Mouse (Mus musculus): ENCODE measurements around the gene Abr. TPM values are rescaled to one million over a fixed set of nuclear protein-coding genes. Genes with fewer than 3 reads are reported as not detected.
A peak's percentile ranks its signal among the peaks of the same experiment; 100 is the strongest.

Abr gene
- total and polyA plus RNA-seq, 2 experiments from 2014 or later, result 102 to 243 TPM

GRCm38 (mm10) chr11:76468347-76468746 lies 153.8 kb downstream of the Abr start:
- peak overlapping the region; percentile 67 for H3K9ac ChIP-seq (replicated peaks; ENCODE audit: low read length, poor library complexity, severe bottlenecking)
- TF ChIP-seq CTCF (IDR thresholded peaks at IDR 0.05), result peak; percentile 41
- H3K9me3 ChIP-seq (ENCODE audit: low read length), result no peaks in the 10 kb centered on the region
- DNase-seq (ENCODE audit: low spot score) (peak; percentile 92), ATAC-seq (ENCODE audit: low FRiP score) (peak; percentile 69)
- peaks cover 8% of the 10 kb centered on the region; the same call in 1 of the 2 replicates for H3K36me3 ChIP-seq (ENCODE audit: insufficient read depth, low read length)
- H3K27me3 ChIP-seq (ENCODE audit: insufficient read depth, low read length), result no peaks in the 10 kb centered on the region
- 0% methylated on average over 6 of the region's 6 CpGs for WGBS
- peak overlapping the region; percentile 42 for H3K4me3 ChIP-seq (ENCODE audit: low read depth, low read length)
- peak overlapping the region; percentile 73 for H3K4me2 ChIP-seq (ENCODE audit: low read depth, low read length, poor library complexity, severe bottlenecking)
- peaks cover 39% of the 10 kb centered on the region for H3K4me1 ChIP-seq (ENCODE audit: insufficient read depth, low read length)
- H3K27ac ChIP-seq (ENCODE audit: low read depth, low read length), result peak overlapping the region; percentile 90

GRCm38 (mm10) chr11:76467487-76468005 lies 154.6 kb downstream of the Abr start:
- DNase-seq (ENCODE audit: low spot score) (peak; percentile 26), ATAC-seq (ENCODE audit: low FRiP score) (peak; percentile 42)

GRCm38 (mm10) chr11:76467073-76467472 lies 155.0 kb downstream of the Abr start:
- Histone ChIP-seq H3K4me3 (ENCODE audit: low read depth, low read length) (peak overlapping the region; percentile 42), H3K4me2 (ENCODE audit: low read depth, low read length, poor library complexity, severe bottlenecking) (peak overlapping the region; percentile 73), H3K27me3 (ENCODE audit: insufficient read depth, low read length) (no peaks in the 10 kb centered on the region), H3K9me3 (ENCODE audit: low read length) (no peaks in the 10 kb centered on the region), H3K27ac (ENCODE audit: low read depth, low read length) (peak overlapping the region; percentile 90), H3K9ac (replicated peaks; ENCODE audit: low read length, poor library complexity, severe bottlenecking) (peak overlapping the region; percentile 67), H3K4me1 (ENCODE audit: insufficient read depth, low read length) (peaks cover 31% of the 10 kb centered on the region), H3K36me3 (ENCODE audit: insufficient read depth, low read length) (peaks cover 9% of the 10 kb centered on the region)
- peak; percentile 11; the same call in 1 of the 2 replicates for ATAC-seq (ENCODE audit: low FRiP score)
- peak; percentile 10 for DNase-seq (ENCODE audit: low spot score)
- WGBS, result 26% methylated on average over 10 of the region's 10 CpGs
- TF ChIP-seq CTCF (IDR thresholded peaks at IDR 0.05), result no peak

More at GRCm38 (mm10) chr11:76467487-76468005, 154.6 kb downstream of the Abr start:
- H3K9ac ChIP-seq (replicated peaks; ENCODE audit: low read length, poor library complexity, severe bottlenecking), result peak overlapping the region; percentile 67
- TF ChIP-seq CTCF (IDR thresholded peaks at IDR 0.05), result peak; percentile 31; the same call in 1 of the 2 replicates
- no peaks in the 10 kb centered on the region for H3K27me3 ChIP-seq (ENCODE audit: insufficient read depth, low read length)
- peaks cover 33% of the 10 kb centered on the region for H3K4me1 ChIP-seq (ENCODE audit: insufficient read depth, low read length)
- H3K9me3 ChIP-seq (ENCODE audit: low read length), result no peaks in the 10 kb centered on the region
- H3K27ac ChIP-seq (ENCODE audit: low read depth, low read length), result peak overlapping the region; percentile 90
- H3K36me3 ChIP-seq (ENCODE audit: insufficient read depth, low read length), result peaks cover 9% of the 10 kb centered on the region; the same call in 1 of the 2 replicates
- WGBS, result 11% methylated on average over 8 of the region's 8 CpGs
- peak overlapping the region; percentile 73 for H3K4me2 ChIP-seq (ENCODE audit: low read depth, low read length, poor library complexity, severe bottlenecking)
- peak overlapping the region; percentile 42 for H3K4me3 ChIP-seq (ENCODE audit: low read depth, low read length)

- no peak overlapping the region for H3K9ac ChIP-seq (replicated peaks; ENCODE audit: low read length, poor library complexity, severe bottlenecking)
- no peaks in the 10 kb centered on the region for H3K27me3 ChIP-seq (ENCODE audit: insufficient read depth, low read length)
- DNase-seq (ENCODE audit: low spot score) (no peak), ATAC-seq (ENCODE audit: low FRiP score) (no peak)
- H3K4me2 ChIP-seq (ENCODE audit: low read depth, low read length, poor library complexity, severe bottlenecking), result 0 out of 2 replicates have a peak overlapping the region, but pooled peaks have one; percentile 73
- peaks cover 26% of the 10 kb centered on the region for H3K4me1 ChIP-seq (ENCODE audit: insufficient read depth, low read length)
- no peaks in the 10 kb centered on the region for H3K9me3 ChIP-seq (ENCODE audit: low read length)
- WGBS, result 97% methylated on average over 4 of the region's 4 CpGs
- no peak overlapping the region for H3K4me3 ChIP-seq (ENCODE audit: low read depth, low read length)
- peaks cover 21% of the 10 kb centered on the region for H3K36me3 ChIP-seq (ENCODE audit: insufficient read depth, low read length)
- H3K27ac ChIP-seq (ENCODE audit: low read depth, low read length), result no peak overlapping the region
- TF ChIP-seq CTCF (IDR thresholded peaks at IDR 0.05), result no peak
These were observed 156.2 kb downstream of the Abr start for GRCm38 (mm10) chr11:76465879-76466278.

GRCm38 (mm10) chr11:76461696-76462095 lies 160.4 kb downstream of the Abr start:
- no peak overlapping the region for H3K9ac ChIP-seq (replicated peaks; ENCODE audit: low read length, poor library complexity, severe bottlenecking)
- no peak overlapping the region for H3K27ac ChIP-seq (ENCODE audit: low read depth, low read length)
- 79% methylated on average over 5 of the region's 5 CpGs for WGBS

GRCm38 (mm10) chr11:76461201-76461600 lies 160.9 kb downstream of the Abr start:
- H3K4me3 ChIP-seq (ENCODE audit: low read depth, low read length), result no peak overlapping the region
- no peaks in the 10 kb centered on the region for H3K9me3 ChIP-seq (ENCODE audit: low read length)
- peaks cover 40% of the 10 kb centered on the region for H3K36me3 ChIP-seq (ENCODE audit: insufficient read depth, low read length)
- H3K9ac ChIP-seq (replicated peaks; ENCODE audit: low read length, poor library complexity, severe bottlenecking), result no peak overlapping the region
- no peak for TF ChIP-seq CTCF (IDR thresholded peaks at IDR 0.05)
- H3K4me1 ChIP-seq (ENCODE audit: insufficient read depth, low read length), result peaks cover 5% of the 10 kb centered on the region; the same call in 1 of the 2 replicates
- no peak overlapping the region for H3K27ac ChIP-seq (ENCODE audit: low read depth, low read length)
- DNase-seq (ENCODE audit: low spot score) (no peak), ATAC-seq (ENCODE audit: low FRiP score) (no peak)
- WGBS, result 72% methylated on average over 6 of the region's 6 CpGs
- no peaks in the 10 kb centered on the region for H3K27me3 ChIP-seq (ENCODE audit: insufficient read depth, low read length)
- no peak overlapping the region for H3K4me2 ChIP-seq (ENCODE audit: low read depth, low read length, poor library complexity, severe bottlenecking)

More at GRCm38 (mm10) chr11:76461696-76462095, 160.4 kb downstream of the Abr start:
- ATAC-seq (ENCODE audit: low FRiP score), result no peak
- TF ChIP-seq CTCF (IDR thresholded peaks at IDR 0.05), result no peak
- no peak overlapping the region for H3K4me2 ChIP-seq (ENCODE audit: low read depth, low read length, poor library complexity, severe bottlenecking)
- no peaks in the 10 kb centered on the region for H3K9me3 ChIP-seq (ENCODE audit: low read length)
- peaks cover 40% of the 10 kb centered on the region for H3K36me3 ChIP-seq (ENCODE audit: insufficient read depth, low read length)
- no peaks in the 10 kb centered on the region for H3K27me3 ChIP-seq (ENCODE audit: insufficient read depth, low read length)
- peaks cover 8% of the 10 kb centered on the region; the same call in 1 of the 2 replicates for H3K4me1 ChIP-seq (ENCODE audit: insufficient read depth, low read length)
- no peak for DNase-seq (ENCODE audit: low spot score)
- H3K4me3 ChIP-seq (ENCODE audit: low read depth, low read length), result no peak overlapping the region

Measured in midbrain, postnatal 0 days (tissue).